Mouse (Mus musculus) T-cell, adult 2 months (primary cell): ENCODE results near the gene Rab8a.

Source experiments
- DNase-seq: peaks from one replicate; pipeline ENCODE4 v3.0.0; 2022; ENCODE audit warnings: low spot score

Rab8a gene

GRCm38 (mm10) chr8:72146556-72146955 is 14.4 kb upstream of the Rab8a start:
- no peak for DNase-seq

GRCm38 (mm10) chr8:72147266-72147665 is 13.7 kb upstream of the Rab8a start:
- DNase-seq, result no peak

GRCm38 (mm10) chr8:72149056-72149455 is 11.9 kb upstream of the Rab8a start:
- no peak for DNase-seq

GRCm38 (mm10) chr8:72151418-72152078 is 9.5 kb upstream of the Rab8a start:
- no peak for DNase-seq

- DNase-seq, result no peak
Observed at GRCm38 (mm10) chr8:72153382-72153781, 7.6 kb upstream of the Rab8a start.

GRCm38 (mm10) chr8:72158096-72158495 is 2.9 kb upstream of the Rab8a start:
- no peak for DNase-seq

- no peak for DNase-seq
Observed at GRCm38 (mm10) chr8:72158726-72159125, 2.3 kb upstream of the Rab8a start.

- DNase-seq, result peak; percentile 34
Observed at GRCm38 (mm10) chr8:72160007-72160406, 993 bp upstream of the Rab8a start.

GRCm38 (mm10) chr8:72162821-72163220 is 1.8 kb downstream of the Rab8a start:
- DNase-seq, result peak; percentile 55

- DNase-seq, result peak; percentile 94
Observed at GRCm38 (mm10) chr8:72169098-72169668, 8.2 kb downstream of the Rab8a start.

- peak; percentile 68 for DNase-seq
Observed at GRCm38 (mm10) chr8:72169681-72170249, 8.8 kb downstream of the Rab8a start.

- peak; percentile 70 for DNase-seq
Observed at GRCm38 (mm10) chr8:72177346-72177925, 16.4 kb downstream of the Rab8a start.

- no peak for DNase-seq
Observed at GRCm38 (mm10) chr8:72183554-72184202, 22.7 kb downstream of the Rab8a start.

GRCm38 (mm10) chr8:72187793-72188331 is 26.9 kb downstream of the Rab8a start:
- no peak for DNase-seq

- peak; percentile 83 for DNase-seq
Observed at GRCm38 (mm10) chr8:72189417-72190214, 28.6 kb downstream of the Rab8a start, which contains the start of gene Hsh2d. Hsh2d (plus strand) TSS chr8:72189638.

- DNase-seq, result no peak
Observed at GRCm38 (mm10) chr8:72190215-72190539, 29.2 kb downstream of the Rab8a start.

- DNase-seq, result no peak
Observed at GRCm38 (mm10) chr8:72192065-72192464, 31.1 kb downstream of the Rab8a start.

- DNase-seq, result no peak
Observed at GRCm38 (mm10) chr8:72197997-72198396, 37.0 kb downstream of the Rab8a start.

- DNase-seq, result no peak
Observed at GRCm38 (mm10) chr8:72208582-72208981, 47.6 kb downstream of the Rab8a start.

- DNase-seq, result no peak
Observed at GRCm38 (mm10) chr8:72210222-72210621, 49.2 kb downstream of the Rab8a start.

- DNase-seq, result peak; percentile 40
Observed at GRCm38 (mm10) chr8:72210710-72211109, 49.7 kb downstream of the Rab8a start.

- no peak for DNase-seq
Observed at GRCm38 (mm10) chr8:72211846-72212245, 50.8 kb downstream of the Rab8a start.
